Mouse (Mus musculus): ENCODE results near the gene Nfe2l1. TPM values are rescaled to one million over a fixed set of nuclear protein-coding genes. Genes with fewer than 3 reads are reported as not detected.

The Nfe2l1 gene
- polyA plus RNA-seq (2015; fragmentation: Nextera tagmentation; extraction: Ambion mirVana): 67.2 and 70.8 TPM in 2 replicates

DNA sequence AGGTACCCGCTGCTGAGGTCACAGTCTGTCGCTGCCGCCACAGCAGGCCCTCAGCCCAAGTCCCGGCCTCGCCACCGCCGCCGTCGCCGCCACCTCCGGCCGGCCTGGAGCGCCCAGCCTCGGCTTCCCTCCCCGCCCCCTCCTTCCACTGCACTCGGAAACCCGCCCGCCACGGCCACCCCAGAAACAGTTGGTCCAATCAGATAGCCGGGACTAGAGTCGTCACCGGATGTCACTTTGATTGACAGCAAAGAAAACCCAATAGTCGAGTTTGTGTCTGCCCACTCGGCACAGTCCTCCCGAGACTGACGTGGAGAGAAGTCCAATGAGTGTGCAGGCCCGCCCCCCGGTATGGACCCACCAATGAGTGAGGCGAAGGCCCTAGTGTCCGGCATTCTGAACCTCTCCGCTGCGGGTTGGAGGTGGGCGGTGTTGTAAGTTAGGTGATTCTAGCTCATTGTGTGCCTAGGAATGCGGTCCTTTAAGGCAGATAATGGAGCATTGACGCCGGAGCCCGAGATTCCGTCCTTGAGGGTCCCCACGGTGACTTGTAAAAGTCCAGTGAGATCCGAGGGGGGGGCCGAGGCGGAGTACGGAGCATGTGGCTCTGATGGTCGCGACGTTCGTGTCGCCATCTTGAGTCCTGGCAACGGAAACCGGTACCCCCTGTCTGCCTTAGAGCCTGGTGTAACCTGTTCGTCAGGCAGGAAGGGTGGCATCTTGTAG is at the start of gene Nfe2l1:
TSS of gene Nfe2l1 (minus strand) at position 156 of the 726 bp plus-strand sequence.
- WGBS: under 1% methylated on average over 50 of the region's 51 CpGs
- no peaks in the 10 kb centered on the region for H3K27me3 ChIP-seq (replicated peaks)

DNA sequence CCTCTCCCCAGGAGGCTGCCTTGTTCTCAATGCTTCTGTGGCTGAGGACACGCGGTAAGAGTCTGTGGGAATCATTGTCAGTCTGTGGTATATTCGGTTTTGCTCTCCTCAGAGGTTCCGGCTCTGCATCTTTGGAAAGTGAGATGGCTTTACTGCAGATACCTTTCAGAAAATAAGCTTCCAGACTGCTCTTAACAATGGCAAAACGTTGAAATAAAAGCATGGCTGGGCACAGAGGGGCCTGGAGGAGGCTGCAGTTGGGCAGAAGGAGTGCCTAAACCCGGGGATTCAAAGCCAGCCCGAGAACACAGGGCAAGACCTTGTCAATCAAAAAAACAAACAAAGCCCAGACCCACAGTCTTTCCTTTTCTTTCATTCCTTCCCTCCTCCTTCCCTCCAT is 49.6 kb upstream of the Nfe2l1 start:
- peaks cover 42% of the 10 kb centered on the region for H3K27me3 ChIP-seq (replicated peaks)
- no peak overlapping the region for H3K9ac ChIP-seq
- H3K36me3 ChIP-seq: no peaks in the 10 kb centered on the region
- no peak overlapping the region for H3K27ac ChIP-seq (replicated peaks)
- 49% methylated on average over 7 of the region's 7 CpGs for WGBS
- no peak overlapping the region for H3K4me3 ChIP-seq
- H3K4me2 ChIP-seq: no peak overlapping the region
- ATAC-seq (ENCODE audit: extremely low read depth, insufficient number of reproducible peaks, low FRiP score, low TSS enrichment): no peak
- H3K9me3 ChIP-seq: no peaks in the 10 kb centered on the region
- peaks cover 13% of the 10 kb centered on the region for H3K4me1 ChIP-seq

More for the DNA sequence above, at the start of gene Nfe2l1:
- peak within 1 kb of the TSS; percentile 98 for H3K9ac ChIP-seq
- H3K4me2 ChIP-seq: peak within 1 kb of the TSS; percentile 94
- H3K9me3 ChIP-seq: no peaks in the 10 kb centered on the region
- H3K36me3 ChIP-seq: peaks cover 11% of the 10 kb centered on the region
- H3K4me3 ChIP-seq: peak within 1 kb of the TSS; percentile 90
- peak; percentile 97 for ATAC-seq (ENCODE audit: extremely low read depth, insufficient number of reproducible peaks, low FRiP score, low TSS enrichment)
- H3K27ac ChIP-seq (replicated peaks): peak within 1 kb of the TSS; percentile 100
- H3K4me1 ChIP-seq: peaks cover 46% of the 10 kb centered on the region

DNA sequence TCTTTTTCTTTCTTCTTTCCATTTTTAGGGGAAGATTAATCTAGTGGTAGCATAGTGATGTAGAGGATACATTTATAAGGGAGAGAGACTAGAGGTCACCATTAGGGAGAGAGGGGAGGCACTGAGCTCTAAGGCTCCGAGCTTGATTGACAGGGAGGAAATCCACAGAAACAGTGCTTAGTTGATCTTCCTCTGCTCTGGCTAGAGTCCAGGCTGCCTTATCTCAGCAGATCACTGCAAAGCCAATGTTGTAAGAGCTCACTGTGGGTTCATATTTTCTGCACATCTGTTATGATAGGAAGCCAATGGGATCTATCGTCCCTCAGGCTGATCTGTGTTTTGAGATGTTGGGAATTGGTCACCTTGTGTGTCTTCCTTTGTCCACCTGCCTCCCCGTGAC is 48.9 kb upstream of the Nfe2l1 start:
- 61% methylated on average over 3 of the region's 3 CpGs for WGBS
- H3K36me3 ChIP-seq: no peaks in the 10 kb centered on the region
- H3K4me2 ChIP-seq: no peak overlapping the region
- no peak overlapping the region for H3K27ac ChIP-seq (replicated peaks)
- H3K4me1 ChIP-seq: peaks cover 15% of the 10 kb centered on the region
- H3K9ac ChIP-seq: no peak overlapping the region
- no peak for ATAC-seq (ENCODE audit: extremely low read depth, insufficient number of reproducible peaks, low FRiP score, low TSS enrichment)
- no peaks in the 10 kb centered on the region for H3K9me3 ChIP-seq
- no peak overlapping the region for H3K4me3 ChIP-seq
- peaks cover 44% of the 10 kb centered on the region for H3K27me3 ChIP-seq (replicated peaks)

DNA sequence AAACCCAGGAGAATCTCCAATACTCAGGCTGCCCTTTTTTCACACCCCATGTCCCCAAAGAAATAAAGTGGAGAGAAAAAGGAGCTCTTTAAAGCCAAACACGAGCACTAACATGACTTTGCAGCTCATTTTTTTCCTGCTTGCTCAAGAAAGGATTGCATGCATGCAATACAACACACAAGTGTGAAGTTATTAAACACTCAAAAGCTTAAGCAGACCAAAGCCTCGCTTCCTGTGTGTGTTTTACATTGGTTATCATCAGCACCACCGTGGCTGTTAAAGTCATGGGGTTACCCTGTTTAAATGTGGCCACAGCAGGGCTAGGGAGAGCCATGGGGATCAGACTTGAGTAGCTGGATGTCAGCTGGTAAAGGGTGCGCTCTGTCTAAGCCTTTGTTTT is 47.3 kb upstream of the Nfe2l1 start:
- WGBS: 48% methylated on average over 4 of the region's 4 CpGs
- no peak overlapping the region for H3K4me3 ChIP-seq
- peaks cover 51% of the 10 kb centered on the region for H3K27me3 ChIP-seq (replicated peaks)
- no peak for ATAC-seq (ENCODE audit: extremely low read depth, insufficient number of reproducible peaks, low FRiP score, low TSS enrichment)
- no peaks in the 10 kb centered on the region for H3K9me3 ChIP-seq
- no peak overlapping the region for H3K4me2 ChIP-seq
- H3K36me3 ChIP-seq: no peaks in the 10 kb centered on the region
- H3K9ac ChIP-seq: 0 out of 2 replicates have a peak overlapping the region, but pooled peaks have one; percentile 4
- H3K4me1 ChIP-seq: peaks cover 28% of the 10 kb centered on the region
- no peak overlapping the region for H3K27ac ChIP-seq (replicated peaks)

DNA sequence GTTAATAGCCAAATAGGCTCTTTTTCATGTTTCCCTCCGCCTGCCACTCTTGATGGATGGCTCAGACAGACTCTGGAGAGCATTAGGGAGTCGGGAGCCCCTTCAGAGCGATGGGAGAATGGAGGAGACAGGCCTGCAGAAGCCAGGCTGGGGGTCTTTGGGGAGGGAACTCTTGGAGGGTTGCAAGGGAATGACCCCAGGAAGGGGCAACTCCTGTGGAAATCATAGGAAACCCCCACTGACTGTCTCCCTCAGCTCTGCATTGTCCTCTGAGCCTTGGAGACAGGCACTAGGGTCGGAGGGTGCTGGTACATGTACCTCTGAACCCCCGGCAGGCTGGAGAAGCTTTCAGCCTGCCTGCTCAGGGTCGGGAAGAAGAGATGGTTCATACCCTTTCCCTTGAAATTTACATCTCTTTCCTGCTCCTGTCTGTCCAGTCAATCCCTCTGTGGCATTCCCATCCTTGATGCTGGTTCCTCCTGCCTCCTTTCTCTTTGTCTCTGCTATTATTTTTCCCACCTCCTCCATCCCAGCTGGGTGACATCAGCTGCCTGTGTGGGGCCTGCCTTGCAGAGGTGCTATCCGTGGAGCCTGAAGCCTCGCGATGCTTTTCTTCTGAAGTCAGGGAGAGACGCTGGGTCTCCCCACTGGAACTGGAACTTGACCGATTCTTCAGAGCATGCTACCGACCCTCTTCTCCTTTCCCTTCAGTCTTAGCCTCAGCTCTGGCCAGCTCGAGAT is 46.7 kb upstream of the Nfe2l1 start:
- no peak for ATAC-seq (ENCODE audit: extremely low read depth, insufficient number of reproducible peaks, low FRiP score, low TSS enrichment)
- H3K4me3 ChIP-seq: peak overlapping the region; percentile 51
- H3K4me2 ChIP-seq: peak overlapping the region; percentile 82
- peaks cover 52% of the 10 kb centered on the region for H3K27me3 ChIP-seq (replicated peaks)
- H3K9me3 ChIP-seq: no peaks in the 10 kb centered on the region
- H3K4me1 ChIP-seq: peaks cover 28% of the 10 kb centered on the region
- peak overlapping the region; percentile 4; the same call in 1 of the 2 replicates for H3K9ac ChIP-seq
- 13% methylated on average over 13 of the region's 13 CpGs for WGBS
- H3K27ac ChIP-seq (replicated peaks): no peak overlapping the region
- H3K36me3 ChIP-seq: no peaks in the 10 kb centered on the region

DNA sequence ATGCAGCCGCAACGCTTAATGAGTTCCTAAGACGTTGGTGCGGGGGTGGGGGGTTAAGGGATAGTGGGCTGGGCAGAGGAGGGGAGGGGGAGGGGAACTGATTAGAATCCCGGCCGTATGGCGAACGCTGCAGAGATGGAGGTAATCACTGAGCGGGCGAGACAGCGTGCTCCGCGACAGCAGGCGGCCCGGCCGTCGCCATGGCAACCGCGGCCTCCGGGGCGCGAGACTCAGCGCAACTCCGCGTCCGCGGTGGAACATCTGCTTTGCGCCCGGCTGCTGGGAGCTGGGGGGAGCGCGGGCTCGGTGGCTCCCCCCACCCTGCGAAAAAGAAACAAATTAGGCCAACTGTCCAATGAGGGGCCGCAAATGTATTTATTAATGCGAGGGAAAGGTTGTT is 46.0 kb upstream of the Nfe2l1 start:
- H3K4me1 ChIP-seq: peaks cover 28% of the 10 kb centered on the region
- H3K36me3 ChIP-seq: no peaks in the 10 kb centered on the region
- under 1% methylated on average over 35 of the region's 35 CpGs for WGBS
- H3K9me3 ChIP-seq: no peaks in the 10 kb centered on the region
- peak overlapping the region; percentile 71 for H3K9ac ChIP-seq
- H3K27ac ChIP-seq (replicated peaks): no peak overlapping the region
- peaks cover 56% of the 10 kb centered on the region for H3K27me3 ChIP-seq (replicated peaks)
- H3K4me3 ChIP-seq: peak overlapping the region; percentile 51
- ATAC-seq (ENCODE audit: extremely low read depth, insufficient number of reproducible peaks, low FRiP score, low TSS enrichment): no peak
- peak overlapping the region; percentile 82 for H3K4me2 ChIP-seq

DNA sequence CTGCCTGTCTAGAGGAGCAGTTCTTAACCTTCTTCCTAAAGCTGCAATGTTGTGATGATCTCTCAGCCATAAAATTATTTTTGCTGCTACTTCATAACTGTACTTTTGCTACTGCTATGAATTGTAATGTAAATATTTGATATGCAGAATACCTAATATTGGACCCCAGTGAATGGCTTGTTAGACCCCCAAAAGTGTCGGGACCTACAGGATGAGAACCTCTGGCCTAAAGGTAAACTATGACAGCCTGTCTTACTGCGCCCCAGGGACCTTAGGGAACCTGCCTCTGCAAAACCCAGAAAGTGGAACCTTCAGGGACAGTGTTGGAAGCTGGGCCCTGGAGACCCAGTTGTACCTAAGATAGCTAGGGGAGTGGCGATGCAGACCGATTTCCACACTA is 45.5 kb upstream of the Nfe2l1 start:
- Histone ChIP-seq H3K27me3 (replicated peaks) (peaks cover 56% of the 10 kb centered on the region), H3K9ac (no peak overlapping the region), H3K27ac (replicated peaks) (no peak overlapping the region), H3K36me3 (no peaks in the 10 kb centered on the region), H3K9me3 (no peaks in the 10 kb centered on the region), H3K4me2 (peak overlapping the region; percentile 82), H3K4me3 (peak overlapping the region; percentile 51), H3K4me1 (peaks cover 28% of the 10 kb centered on the region)
- WGBS: 29% methylated on average over 4 of the region's 4 CpGs
- ATAC-seq (ENCODE audit: extremely low read depth, insufficient number of reproducible peaks, low FRiP score, low TSS enrichment): no peak

DNA sequence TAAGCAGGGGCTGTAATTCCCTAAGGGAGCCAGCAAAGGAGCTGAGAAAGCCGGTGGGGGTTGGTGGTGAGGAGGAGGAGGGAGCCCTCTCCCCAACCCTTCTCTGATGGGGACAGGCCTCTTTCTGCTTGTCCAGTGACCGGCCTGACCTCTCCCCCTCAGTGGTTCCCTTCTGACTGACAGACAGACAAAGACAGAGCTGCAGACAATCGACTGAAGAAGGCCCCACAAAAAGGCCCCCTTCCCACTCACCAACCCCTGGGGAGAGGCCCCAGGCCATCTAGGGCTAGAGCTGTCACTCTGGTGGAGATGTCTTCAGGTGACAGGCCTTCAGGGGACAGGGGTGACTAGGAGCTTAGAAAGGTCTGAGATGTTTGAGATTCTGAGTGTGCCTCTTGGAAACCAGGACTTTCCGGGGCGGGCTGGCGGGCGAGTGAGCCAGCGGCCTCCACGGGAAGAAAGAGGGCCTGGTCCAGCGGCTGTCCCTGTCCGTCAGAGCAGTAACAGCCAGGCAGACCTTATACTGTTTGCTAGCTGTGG is 43.9 kb upstream of the Nfe2l1 start:
- 37% methylated on average over 11 of the region's 11 CpGs for WGBS
- no peak overlapping the region for H3K9ac ChIP-seq
- peaks cover 50% of the 10 kb centered on the region for H3K27me3 ChIP-seq (replicated peaks)
- H3K27ac ChIP-seq (replicated peaks): no peak overlapping the region
- peaks cover 28% of the 10 kb centered on the region for H3K4me1 ChIP-seq
- no peak overlapping the region for H3K4me3 ChIP-seq
- no peaks in the 10 kb centered on the region for H3K9me3 ChIP-seq
- no peak overlapping the region for H3K4me2 ChIP-seq
- no peak for ATAC-seq (ENCODE audit: extremely low read depth, insufficient number of reproducible peaks, low FRiP score, low TSS enrichment)
- H3K36me3 ChIP-seq: no peaks in the 10 kb centered on the region

DNA sequence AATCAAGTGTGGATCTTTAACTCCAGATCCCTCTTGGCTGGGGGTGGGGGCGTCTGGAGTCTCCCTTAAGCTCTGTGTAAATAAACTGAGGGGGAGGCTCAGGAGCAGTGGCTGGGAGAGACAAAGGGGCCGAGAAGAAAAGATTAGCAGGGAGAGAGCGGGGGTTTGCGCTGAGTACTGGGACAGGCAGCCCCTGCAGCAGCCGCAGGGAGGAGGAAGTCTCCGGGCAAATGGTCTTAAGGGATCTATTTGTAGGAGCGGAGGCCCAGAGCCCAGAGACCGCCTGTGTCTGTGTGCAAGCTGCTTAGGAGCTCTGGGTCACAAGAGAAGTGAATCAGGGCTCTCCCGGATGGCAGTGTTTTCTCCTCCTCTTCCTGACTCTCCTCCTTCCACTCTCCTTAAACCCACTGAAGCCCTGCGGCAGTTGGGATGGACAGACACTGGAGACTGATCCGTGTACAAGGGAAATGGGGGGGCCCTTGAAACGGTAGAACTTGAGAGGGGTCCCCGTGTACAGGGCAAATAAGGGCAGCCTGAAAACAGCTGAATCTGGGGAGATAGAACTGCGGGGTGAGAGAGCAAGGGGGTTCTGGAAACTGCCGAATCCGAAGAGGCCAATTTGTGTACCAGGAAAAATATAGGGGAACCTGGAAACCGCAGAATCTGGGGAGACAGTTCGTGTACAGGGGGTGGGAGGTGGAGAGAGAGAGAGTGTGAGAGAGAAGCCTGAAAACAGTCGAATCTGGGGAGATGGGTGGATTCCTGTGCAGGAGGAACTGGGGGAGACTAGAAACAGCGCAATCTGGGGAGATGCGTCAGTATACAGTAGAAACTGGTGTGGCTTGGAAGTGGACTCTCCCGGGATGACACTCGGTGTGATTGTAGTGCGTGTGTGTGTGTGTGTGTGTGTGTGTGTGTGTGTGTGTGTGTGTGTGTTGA is 42.9 kb upstream of the Nfe2l1 start:
- Histone ChIP-seq H3K4me3 (no peak overlapping the region), H3K36me3 (no peaks in the 10 kb centered on the region), H3K4me1 (peaks cover 28% of the 10 kb centered on the region), H3K9me3 (no peaks in the 10 kb centered on the region), H3K4me2 (peak overlapping the region; percentile 40), H3K9ac (peak overlapping the region; percentile 66), H3K27ac (replicated peaks) (no peak overlapping the region; the same call in 1 of the 2 replicates), H3K27me3 (replicated peaks) (peaks cover 45% of the 10 kb centered on the region)
- WGBS: 12% methylated on average over 24 of the region's 24 CpGs
- no peak for ATAC-seq (ENCODE audit: extremely low read depth, insufficient number of reproducible peaks, low FRiP score, low TSS enrichment)

DNA sequence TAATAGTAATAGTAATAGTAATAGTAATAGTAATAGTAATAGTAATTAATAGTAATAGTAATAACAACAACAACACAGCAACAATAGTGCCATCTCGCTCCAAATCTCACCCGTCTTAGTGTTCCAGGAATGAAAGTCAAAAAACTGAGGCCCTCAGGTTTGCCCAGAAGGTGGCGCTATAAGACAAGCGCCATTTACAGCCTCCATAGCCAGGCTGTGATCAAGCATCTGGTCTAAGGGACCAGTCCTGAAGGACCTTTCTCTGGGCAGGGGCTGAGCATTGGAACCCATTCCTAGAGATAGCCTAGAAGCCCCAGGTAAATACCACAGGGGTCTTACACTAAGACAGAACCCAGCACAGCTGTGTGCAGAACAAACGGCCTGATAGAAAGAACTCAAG is 37.4 kb upstream of the Nfe2l1 start:
- Histone ChIP-seq H3K9ac (no peak overlapping the region), H3K4me1 (peaks cover 18% of the 10 kb centered on the region), H3K4me2 (no peak overlapping the region), H3K9me3 (no peaks in the 10 kb centered on the region), H3K36me3 (no peaks in the 10 kb centered on the region), H3K4me3 (no peak overlapping the region), H3K27me3 (replicated peaks) (peaks cover 27% of the 10 kb centered on the region), H3K27ac (replicated peaks) (no peak overlapping the region)
- ATAC-seq (ENCODE audit: extremely low read depth, insufficient number of reproducible peaks, low FRiP score, low TSS enrichment): no peak
- 11% methylated on average over 5 of the region's 5 CpGs for WGBS
